Mouse (Mus musculus) intestine, embryonic 14.5 days (tissue): ENCODE results near the gene Zbtb17. TPM values are rescaled to one million over a fixed set of nuclear protein-coding genes. Genes with fewer than 3 reads are reported as not detected.

Experiments used
- ATAC-seq: fragments of 200-750 bp; cut with Nextera tagmentation; replicated peaks from 2 replicates; pipeline ENCODE4 v1.8.0; 2017; ENCODE audit warnings: low read depth, moderate number of reproducible peaks, moderate TSS enrichment, moderate library complexity; ENCODE audit not compliant: low FRiP score, low TSS enrichment
- DNase-seq: peaks from one replicate; pipeline ENCODE4 v3.0.0-alpha.2; 2018; ENCODE audit warnings: low spot score
- H3K27ac ChIP-seq: fragments of 300-500 bp; sonication (generic); 2 replicates; pipeline ENCODE4 v1.5.1; 2014; ENCODE audit warnings: low read depth, mild to moderate bottlenecking, control low read depth
- H3K27me3 ChIP-seq: fragments of 300-500 bp; sonication (generic); replicated peaks from 2 replicates; pipeline ENCODE4 v1.6.1; 2014; ENCODE audit warnings: low read length, control low read depth; ENCODE audit not compliant: control insufficient read depth, insufficient read depth
- H3K36me3 ChIP-seq: fragments of 300-500 bp; sonication (generic); 2 replicates; pipeline ENCODE4 v1.6.1; 2014; ENCODE audit warnings: low read length, control low read depth; ENCODE audit not compliant: control insufficient read depth, insufficient read depth
- H3K4me1 ChIP-seq: fragments of 300-500 bp; sonication (generic); replicated peaks from 2 replicates; pipeline ENCODE4 v1.6.1; 2014; ENCODE audit warnings: low read length, control low read depth, mixed read lengths; ENCODE audit not compliant: control insufficient read depth, insufficient read depth
- H3K4me2 ChIP-seq: fragments of 300-500 bp; sonication (generic); 2 replicates; pipeline ENCODE4 v1.6.1; 2014; ENCODE audit warnings: low read length
- H3K4me3 ChIP-seq: fragments of 300-500 bp; sonication (generic); 2 replicates; pipeline ENCODE4 v1.5.1; 2014; ENCODE audit warnings: low read depth, low read length, control low read depth, mixed read lengths
- H3K9ac ChIP-seq: fragments of 300-500 bp; sonication (generic); 2 replicates; pipeline ENCODE4 v1.6.1; 2014; ENCODE audit warnings: mild to moderate bottlenecking, low read length
- H3K9me3 ChIP-seq: fragments of 300-500 bp; sonication (generic); 2 replicates; pipeline ENCODE4 v1.6.1; 2016; ENCODE audit warnings: low read length, control low read depth; ENCODE audit not compliant: control insufficient read depth
- WGBS: fragments of 180-500 bp; shearing (Covaris S2); extraction: QIAGEN DNeasy Blood & Tissue Kit; methylation state at CpG from one replicate; pipeline ENCODE4 v1.1.7; 2014; 5-methylcytosine and 5-hydroxymethylcytosine counted together
- polyA plus RNA-seq: library from polyadenylated mRNA; unstranded; fragments of >200 nt; fragmentation: Nextera tagmentation; extraction: Ambion mirVana; gene quantifications from 2 replicates; pipeline ENCODE4 v1.2.1, GENCODE M21; 2014

The Zbtb17 gene
- polyA plus RNA-seq, 1 experiment from 2014 or later, result 29.9 TPM

GRCm38 (mm10) chr4:141460481-141460880, 16.0 kb downstream of the Zbtb17 start:
- Histone ChIP-seq H3K36me3 (peaks cover 41% of the 10 kb centered on the region), H3K9me3 (no peaks in the 10 kb centered on the region), H3K9ac (no peak overlapping the region), H3K4me3 (no peak overlapping the region), H3K27me3 (no peaks in the 10 kb centered on the region), H3K4me2 (no peak overlapping the region), H3K4me1 (peaks cover 10% of the 10 kb centered on the region; the same call in 1 of the 2 replicates), H3K27ac (no peak overlapping the region)
- no peak for DNase-seq
- 82% methylated on average over 4 of the region's 4 CpGs for WGBS
- no peak for ATAC-seq

DNA sequence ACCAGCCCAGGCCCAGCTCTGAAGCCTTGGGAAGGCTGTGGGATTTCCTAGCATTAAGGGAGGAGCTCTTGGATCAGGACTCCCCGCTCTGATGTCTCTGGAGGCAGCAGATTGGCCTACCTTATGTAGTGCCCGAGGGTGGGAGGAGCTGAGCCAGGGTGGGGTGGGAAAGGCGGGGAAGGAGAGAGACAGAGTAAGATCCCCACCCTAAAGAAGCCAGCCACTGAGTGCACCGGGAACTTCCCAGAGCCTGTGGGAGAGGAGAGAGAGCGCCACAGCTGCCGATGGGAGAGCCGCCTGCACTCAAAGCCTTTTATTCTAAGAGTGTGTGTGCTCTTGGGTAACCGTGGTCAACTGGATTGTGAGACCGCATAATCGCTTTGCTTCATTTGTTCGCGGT, 16.6 kb downstream of the Zbtb17 start:
- peaks cover 46% of the 10 kb centered on the region for H3K36me3 ChIP-seq
- H3K27me3 ChIP-seq, result no peaks in the 10 kb centered on the region
- no peaks in the 10 kb centered on the region for H3K9me3 ChIP-seq
- no peak overlapping the region for H3K9ac ChIP-seq
- H3K4me2 ChIP-seq, result no peak overlapping the region
- ATAC-seq (no peak), DNase-seq (no peak)
- peaks cover 10% of the 10 kb centered on the region; the same call in 1 of the 2 replicates for H3K4me1 ChIP-seq
- H3K4me3 ChIP-seq, result no peak overlapping the region
- 70% methylated on average over 12 of the region's 12 CpGs for WGBS
- H3K27ac ChIP-seq, result no peak overlapping the region

DNA sequence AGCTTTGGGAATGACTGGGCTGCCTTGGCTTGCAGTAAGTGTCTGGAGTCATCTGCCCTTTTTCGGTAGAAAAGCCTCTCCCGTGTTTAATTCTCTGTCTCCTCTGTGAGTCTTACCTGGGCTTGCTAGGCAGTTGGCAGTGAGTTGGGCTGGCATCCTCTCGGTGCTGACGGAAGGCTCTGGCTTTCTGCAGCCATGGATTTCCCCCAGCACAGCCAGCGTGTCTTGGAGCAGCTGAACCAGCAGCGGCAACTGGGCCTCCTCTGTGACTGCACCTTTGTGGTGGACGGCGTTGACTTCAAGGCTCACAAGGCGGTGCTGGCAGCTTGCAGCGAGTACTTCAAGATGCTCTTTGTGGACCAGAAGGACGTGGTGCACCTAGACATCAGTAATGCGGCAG, 17.1 kb downstream of the Zbtb17 start:
- no peak for ATAC-seq
- Histone ChIP-seq H3K36me3 (peaks cover 51% of the 10 kb centered on the region), H3K9ac (no peak overlapping the region), H3K27ac (no peak overlapping the region), H3K4me3 (no peak overlapping the region), H3K4me2 (no peak overlapping the region), H3K9me3 (no peaks in the 10 kb centered on the region), H3K27me3 (no peaks in the 10 kb centered on the region), H3K4me1 (peaks cover 10% of the 10 kb centered on the region; the same call in 1 of the 2 replicates)
- WGBS, result 91% methylated on average over 12 of the region's 12 CpGs
- DNase-seq, result no peak

GRCm38 (mm10) chr4:141463472-141463871, 19.0 kb downstream of the Zbtb17 start:
- DNase-seq, result no peak
- H3K36me3 ChIP-seq, result peaks cover 63% of the 10 kb centered on the region
- WGBS, result 78% methylated on average over 14 of the region's 14 CpGs

GRCm38 (mm10) chr4:141464722-141465121, 20.3 kb downstream of the Zbtb17 start:
- Histone ChIP-seq H3K4me1 (no peaks in the 10 kb centered on the region), H3K9ac (no peak overlapping the region), H3K27me3 (no peaks in the 10 kb centered on the region), H3K4me3 (no peak overlapping the region), H3K36me3 (peaks cover 74% of the 10 kb centered on the region), H3K4me2 (no peak overlapping the region), H3K9me3 (no peaks in the 10 kb centered on the region), H3K27ac (no peak overlapping the region)
- DNase-seq (no peak), ATAC-seq (no peak)
- WGBS, result 75% methylated on average over 16 of the region's 16 CpGs

More at GRCm38 (mm10) chr4:141463472-141463871, 19.0 kb downstream of the Zbtb17 start:
- H3K4me2 ChIP-seq, result no peak overlapping the region
- H3K9me3 ChIP-seq, result no peaks in the 10 kb centered on the region
- no peaks in the 10 kb centered on the region for H3K27me3 ChIP-seq
- H3K9ac ChIP-seq, result no peak overlapping the region
- no peak overlapping the region for H3K4me3 ChIP-seq
- no peak overlapping the region for H3K27ac ChIP-seq
- no peak for ATAC-seq
- peaks cover 4% of the 10 kb centered on the region; the same call in 1 of the 2 replicates for H3K4me1 ChIP-seq

DNA sequence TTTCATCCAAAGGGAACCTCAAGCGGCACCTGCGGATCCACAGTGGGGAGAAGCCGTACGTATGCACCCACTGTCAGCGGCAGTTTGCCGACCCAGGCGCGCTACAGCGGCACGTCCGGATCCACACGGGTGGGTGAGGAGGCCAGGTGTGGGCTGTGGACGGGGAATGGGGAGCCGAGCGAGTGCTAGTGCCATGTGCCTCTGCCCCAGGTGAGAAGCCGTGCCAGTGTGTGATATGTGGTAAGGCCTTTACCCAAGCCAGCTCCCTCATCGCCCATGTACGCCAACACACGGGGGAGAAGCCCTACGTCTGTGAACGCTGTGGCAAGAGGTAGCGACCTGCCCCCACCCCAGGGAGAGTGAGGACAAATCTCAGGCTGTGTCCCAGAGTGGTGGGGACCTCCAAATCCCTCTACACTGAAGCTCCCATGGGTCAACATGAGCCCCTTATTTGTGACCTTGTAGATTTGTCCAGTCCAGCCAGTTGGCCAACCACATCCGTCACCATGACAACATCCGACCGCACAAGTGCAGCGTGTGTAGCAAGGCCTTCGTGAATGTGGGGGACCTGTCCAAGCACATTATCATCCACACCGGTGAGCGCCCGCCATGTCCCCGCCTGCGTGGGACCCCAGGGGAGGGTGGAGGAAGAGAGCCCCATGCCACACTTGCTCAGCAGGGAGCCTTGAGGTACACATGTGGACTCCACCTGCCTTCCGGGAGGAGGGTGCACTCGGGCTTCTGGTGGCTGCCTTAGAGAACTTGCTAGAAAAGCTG, 21.2 kb downstream of the Zbtb17 start:
- DNase-seq, result no peak
- H3K27ac ChIP-seq, result no peak overlapping the region
- H3K36me3 ChIP-seq, result peaks cover 83% of the 10 kb centered on the region
- H3K9ac ChIP-seq, result no peak overlapping the region
- H3K9me3 ChIP-seq, result no peaks in the 10 kb centered on the region
- no peaks in the 10 kb centered on the region for H3K27me3 ChIP-seq
- 92% methylated on average over 34 of the region's 34 CpGs for WGBS
- ATAC-seq, result no peak
- no peak overlapping the region for H3K4me2 ChIP-seq
- no peak overlapping the region for H3K4me3 ChIP-seq
- H3K4me1 ChIP-seq, result no peaks in the 10 kb centered on the region

DNA sequence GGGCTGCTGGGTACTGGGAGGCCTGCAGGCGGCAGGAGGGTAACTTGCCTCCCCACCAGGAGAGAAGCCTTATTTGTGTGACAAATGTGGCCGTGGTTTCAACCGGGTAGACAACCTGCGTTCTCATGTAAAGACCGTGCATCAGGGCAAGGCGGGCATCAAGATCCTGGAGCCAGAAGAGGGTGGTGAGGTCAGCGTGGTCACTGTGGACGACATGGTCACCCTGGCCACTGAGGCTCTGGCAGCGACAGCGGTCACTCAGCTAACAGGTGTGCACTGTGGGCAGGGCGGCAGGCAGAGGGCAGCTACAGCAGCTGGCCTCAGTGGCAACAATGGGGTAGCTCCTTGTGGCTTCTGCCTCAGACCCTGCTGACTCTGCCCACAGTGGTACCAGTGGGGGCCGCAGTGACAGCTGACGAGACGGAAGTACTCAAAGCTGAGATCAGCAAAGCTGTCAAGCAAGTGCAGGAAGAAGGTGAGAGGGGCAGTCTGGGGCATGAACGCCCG, 21.9 kb downstream of the Zbtb17 start:
- Histone ChIP-seq H3K9ac (no peak overlapping the region), H3K4me1 (no peaks in the 10 kb centered on the region), H3K36me3 (peaks cover 89% of the 10 kb centered on the region), H3K27ac (no peak overlapping the region), H3K9me3 (no peaks in the 10 kb centered on the region), H3K4me2 (no peak overlapping the region), H3K4me3 (no peak overlapping the region), H3K27me3 (no peaks in the 10 kb centered on the region)
- 90% methylated on average over 16 of the region's 16 CpGs for WGBS
- ATAC-seq, result no peak
- no peak for DNase-seq

DNA sequence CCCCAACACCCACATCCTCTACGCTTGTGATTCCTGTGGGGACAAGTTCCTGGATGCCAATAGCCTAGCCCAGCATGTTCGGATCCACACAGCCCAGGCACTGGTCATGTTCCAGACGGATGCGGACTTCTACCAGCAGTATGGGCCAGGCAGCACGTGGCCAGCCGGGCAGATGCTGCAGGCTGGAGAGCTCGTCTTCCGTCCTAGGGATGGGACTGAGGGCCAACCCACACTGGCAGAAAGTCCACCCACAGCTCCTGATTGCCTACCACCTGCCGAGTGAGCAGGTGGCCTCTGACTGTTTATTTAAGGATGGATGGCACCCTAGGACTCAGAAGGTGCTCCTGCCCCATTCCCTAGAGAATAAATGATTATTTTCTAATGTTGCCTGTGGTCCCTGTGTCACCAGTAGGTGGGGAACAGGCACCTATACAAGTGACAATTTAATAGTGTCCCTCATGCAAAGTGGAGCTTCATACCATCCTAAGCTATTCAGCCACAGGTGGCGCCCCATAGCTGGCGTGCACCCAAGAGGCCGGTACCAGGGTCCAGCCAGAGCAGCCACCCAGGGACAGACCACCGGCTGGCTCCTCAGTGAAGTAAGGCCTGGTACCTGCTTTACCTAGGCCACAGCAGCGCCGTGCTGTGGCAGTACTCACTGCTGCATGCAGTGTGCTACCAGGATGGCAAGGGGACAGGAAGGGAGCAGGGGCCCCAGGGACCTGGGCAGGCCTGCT, 22.6 kb downstream of the Zbtb17 start:
- 87% methylated on average over 15 of the region's 15 CpGs for WGBS
- DNase-seq, result no peak
- Histone ChIP-seq H3K27ac (no peak overlapping the region), H3K4me1 (no peaks in the 10 kb centered on the region), H3K27me3 (no peaks in the 10 kb centered on the region), H3K4me2 (no peak overlapping the region), H3K4me3 (no peak overlapping the region), H3K36me3 (peaks cover 90% of the 10 kb centered on the region), H3K9me3 (no peaks in the 10 kb centered on the region), H3K9ac (no peak overlapping the region)
- no peak for ATAC-seq
